Mouse (Mus musculus) embryo, embryonic 9.5 days (tissue): ENCODE results near the gene Gm14295.
"Not testable (repeated sequence)": the region's sequence is repeated elsewhere in the genome, so short reads cannot be mapped to it uniquely, and the experiment has no call there.

Experiments used
- DNase-seq: peaks from one replicate; pipeline ENCODE4 v3.0.0-alpha.2; 2017; ENCODE audit errors: extremely low spot score

Gm14295 gene

GRCm38 (mm10) chr2:176798312-176798711 is at the start of gene Gm14295:
Gene Gm14295, plus strand, starts transcription at chr2:176798612.
- DNase-seq = not testable (repeated sequence)

- not testable (repeated sequence) for DNase-seq
Measured at GRCm38 (mm10) chr2:176798785-176799184, 373 bp downstream of the Gm14295 start.

GRCm38 (mm10) chr2:176830840-176831239 is 32.4 kb downstream of the Gm14295 start, which contains the start of gene Gm14408:
Gene Gm14408, plus strand, starts transcription at chr2:176831140.
- DNase-seq = not testable (repeated sequence)
